Mouse (Mus musculus): ENCODE measurements around the gene Mgarp.
"Not testable (repeated sequence)": the region's sequence is repeated elsewhere in the genome, so short reads cannot be mapped to it uniquely, and the experiment has no call there.

Mgarp gene

GRCm38 (mm10) chr3:51396219-51397068, at the start of gene Mgarp:
TSS of gene Mgarp (minus strand) at chr3:51396738.
- DNase-seq (ENCODE audit: low spot score in 2 of 2), result peak; percentile 30 to 58

GRCm38 (mm10) chr3:51434871-51435595, 38.5 kb upstream of the Mgarp start:
- no peak for DNase-seq (ENCODE audit: low spot score in 2 of 2)

GRCm38 (mm10) chr3:51434364-51434763, 37.8 kb upstream of the Mgarp start:
- not testable (repeated sequence) for DNase-seq (ENCODE audit: low spot score in 2 of 2)

- no peak for DNase-seq (ENCODE audit: low spot score in 2 of 2)
Measured at GRCm38 (mm10) chr3:51425394-51425793, 28.9 kb upstream of the Mgarp start.

- no peak for DNase-seq (ENCODE audit: low spot score in 2 of 2)
Measured at GRCm38 (mm10) chr3:51421921-51422320, 25.4 kb upstream of the Mgarp start.

GRCm38 (mm10) chr3:51417966-51418365, 21.4 kb upstream of the Mgarp start:
- no peak for DNase-seq (ENCODE audit: low spot score in 2 of 2)

- no peak for DNase-seq (ENCODE audit: low spot score in 2 of 2)
Measured at GRCm38 (mm10) chr3:51417485-51417884, 20.9 kb upstream of the Mgarp start.

- DNase-seq (ENCODE audit: low spot score in 2 of 2), result no peak
Measured at GRCm38 (mm10) chr3:51417135-51417458, 20.6 kb upstream of the Mgarp start.

- DNase-seq (ENCODE audit: low spot score in 2 of 2), result peak; percentile 50 to 54
Measured at GRCm38 (mm10) chr3:51416364-51417134, 20.0 kb upstream of the Mgarp start.

- DNase-seq (ENCODE audit: low spot score in 2 of 2), result no peak
Measured at GRCm38 (mm10) chr3:51416073-51416363, 19.5 kb upstream of the Mgarp start.

- DNase-seq (ENCODE audit: low spot score in 2 of 2), result peak; percentile 92 to 96
Measured at GRCm38 (mm10) chr3:51415098-51416072, 18.8 kb upstream of the Mgarp start, which contains the start of gene Naa15. TSS of gene Naa15 (plus strand) at chr3:51415148.

GRCm38 (mm10) chr3:51413276-51413675, 16.7 kb upstream of the Mgarp start:
- DNase-seq (ENCODE audit: low spot score in 2 of 2), result no peak

- no peak for DNase-seq (ENCODE audit: low spot score in 2 of 2)
Measured at GRCm38 (mm10) chr3:51412457-51412856, 15.9 kb upstream of the Mgarp start.

GRCm38 (mm10) chr3:51408561-51409183, 12.1 kb upstream of the Mgarp start, which contains the start of gene Ndufc1:
TSS of gene Ndufc1 (minus strand) at chr3:51408988.
- peak; percentile 90 to 100 for DNase-seq (ENCODE audit: low spot score in 2 of 2)

- no peak for DNase-seq (ENCODE audit: low spot score in 2 of 2)
Measured at GRCm38 (mm10) chr3:51407870-51408560, 11.5 kb upstream of the Mgarp start.

- DNase-seq (ENCODE audit: low spot score in 2 of 2), result no peak
Measured at GRCm38 (mm10) chr3:51402628-51403027, 6.1 kb upstream of the Mgarp start.

GRCm38 (mm10) chr3:51402054-51402453, 5.5 kb upstream of the Mgarp start:
- DNase-seq (ENCODE audit: low spot score in 2 of 2), result not testable (repeated sequence)

GRCm38 (mm10) chr3:51400682-51401081, 4.1 kb upstream of the Mgarp start:
- no peak for DNase-seq (ENCODE audit: low spot score in 2 of 2)

- no peak for DNase-seq (ENCODE audit: low spot score in 2 of 2)
Measured at GRCm38 (mm10) chr3:51399531-51399930, 3.0 kb upstream of the Mgarp start.

- no peak for DNase-seq (ENCODE audit: low spot score in 2 of 2)
Measured at GRCm38 (mm10) chr3:51398667-51399066, 2.1 kb upstream of the Mgarp start.

Measured in thymus, postnatal 10 days (tissue).